Mouse (Mus musculus) embryonic fibroblast, embryonic 13.5 days (primary cell): ENCODE results near the gene Dusp2.

Source experiments
- CTCF ChIP-seq: IDR thresholded peaks from 2 replicates; pipeline ENCODE4 v1.5.1; 2011; ENCODE audit warnings: mild to moderate bottlenecking, control low read depth, low read length, moderate library complexity, borderline replicate concordance; ENCODE audit not compliant: insufficient read depth
- POLR2A ChIP-seq: IDR thresholded peaks from 2 replicates; pipeline ENCODE4 v1.6.1; 2011; ENCODE audit warnings: low read depth, mild to moderate bottlenecking, control low read depth, low read length, moderate library complexity

GRCm38 (mm10) chr2:127306123-127306522, 29.8 kb upstream of the Dusp2 start:
- TF ChIP-seq CTCF (no peak), POLR2A (no peak)
